Mouse (Mus musculus): ENCODE results near the gene B4galnt3.

DNA sequence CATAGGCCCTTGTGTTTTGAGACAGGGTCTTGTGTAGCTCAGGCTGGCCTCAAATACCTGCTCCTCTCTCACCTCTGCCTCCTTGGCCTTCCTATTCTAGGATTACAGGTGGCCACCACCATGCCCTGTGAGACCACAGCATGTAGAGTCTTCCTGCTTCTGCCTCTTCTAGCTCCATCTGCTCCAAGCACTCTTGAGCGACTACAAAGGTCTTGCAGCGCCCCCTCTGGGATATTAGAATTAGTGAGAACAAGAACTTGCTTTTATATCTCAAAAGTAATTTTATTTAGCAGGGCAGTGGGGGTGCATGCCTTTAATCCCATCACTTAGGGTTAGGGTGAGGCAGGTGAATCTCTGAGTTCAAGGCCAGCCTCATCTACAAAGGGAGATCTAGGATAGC is 97.5 kb downstream of the B4galnt3 start:
- TF ChIP-seq POLR2A (IDR thresholded peaks at IDR 0.05; ENCODE audit: borderline replicate concordance, low read depth, low read length) (no peak), CTCF (IDR thresholded peaks at IDR 0.05; ENCODE audit: low read depth, low read length) (peak; percentile 61)
